Mouse (Mus musculus) kidney, embryonic 16.5 days (tissue): ENCODE measurements around the gene Lin37. TPM values are rescaled to one million over a fixed set of nuclear protein-coding genes. Genes with fewer than 3 reads are reported as not detected.
A peak's percentile ranks its signal among the peaks of the same experiment; 100 is the strongest.

Experiments used
- ATAC-seq: fragments of 200-750 bp; cut with Nextera tagmentation; 2 replicates; pipeline ENCODE4 v1.8.0; 2017; ENCODE audit warnings: moderate TSS enrichment; ENCODE audit not compliant: low FRiP score, low TSS enrichment
- H3K27ac ChIP-seq: fragments of 300-500 bp; sonication (generic); 2 replicates; pipeline ENCODE4 v1.5.1; 2014; ENCODE audit warnings: low read length
- H3K27me3 ChIP-seq: fragments of 300-500 bp; sonication (generic); 2 replicates; pipeline ENCODE4 v1.6.1; 2014; ENCODE audit warnings: low read length, control low read depth, mixed read lengths; ENCODE audit not compliant: insufficient read depth
- H3K36me3 ChIP-seq: fragments of 300-500 bp; sonication (generic); 2 replicates; pipeline ENCODE4 v1.6.1; 2014; ENCODE audit warnings: low read length, control low read depth, mixed read lengths; ENCODE audit not compliant: insufficient read depth
- H3K4me1 ChIP-seq: fragments of 300-500 bp; sonication (generic); 2 replicates; pipeline ENCODE4 v1.6.1; 2014; ENCODE audit warnings: low read length, control low read depth, mixed read lengths; ENCODE audit not compliant: insufficient read depth
- H3K4me2 ChIP-seq: fragments of 300-500 bp; sonication (generic); replicated peaks from 2 replicates; pipeline ENCODE4 v1.6.1; 2014; ENCODE audit warnings: low read depth, low read length
- H3K4me3 ChIP-seq: fragments of 300-500 bp; sonication (generic); 2 replicates; pipeline ENCODE4 v1.5.1; 2014; ENCODE audit warnings: mild to moderate bottlenecking, low read length
- H3K9ac ChIP-seq: fragments of 300-500 bp; sonication (generic); replicated peaks from 2 replicates; pipeline ENCODE4 v1.6.1; 2014; ENCODE audit warnings: low read length
- H3K9me3 ChIP-seq: fragments of 300-500 bp; sonication (generic); 2 replicates; pipeline ENCODE4 v1.6.1; 2016; ENCODE audit warnings: low read length, control low read depth
- WGBS: fragments of 180-500 bp; shearing (Covaris S2); extraction: QIAGEN DNeasy Blood & Tissue Kit; methylation state at CpG from one replicate; pipeline ENCODE4 v1.1.7; 2014; 5-methylcytosine and 5-hydroxymethylcytosine counted together
- polyA plus RNA-seq: library from polyadenylated mRNA; unstranded; fragments of >200 nt; fragmentation: Nextera tagmentation; extraction: Ambion mirVana; gene quantifications from 2 replicates; pipeline ENCODE4 v1.2.1, GENCODE M21; 2015

Lin37 gene
- polyA plus RNA-seq: 47.0 and 48.1 TPM in 2 replicates

GRCm38 (mm10) chr7:30559443-30559954 lies at the start of gene Lin37:
TSS of gene Lin37 (minus strand) at chr7:30559838.
- peak within 1 kb of the TSS; percentile 96 for H3K4me2 ChIP-seq
- no peaks in the 10 kb centered on the region for H3K27me3 ChIP-seq
- H3K4me1 ChIP-seq: peaks cover 19% of the 10 kb centered on the region
- peak within 1 kb of the TSS; percentile 81 for H3K4me3 ChIP-seq
- H3K9ac ChIP-seq: peak within 1 kb of the TSS; percentile 83
- peak; percentile 89 for ATAC-seq
- H3K9me3 ChIP-seq: no peaks in the 10 kb centered on the region
- H3K27ac ChIP-seq: peak within 1 kb of the TSS; percentile 48
- peaks cover 25% of the 10 kb centered on the region for H3K36me3 ChIP-seq
- under 1% methylated on average over 20 of the region's 20 CpGs for WGBS

- ATAC-seq: no peak
- H3K4me2 ChIP-seq: no peak overlapping the region
- WGBS: 45% methylated on average over 16 of the region's 16 CpGs
Observed at GRCm38 (mm10) chr7:30608476-30608875, 48.8 kb upstream of the Lin37 start.

GRCm38 (mm10) chr7:30607706-30608309 lies 48.2 kb upstream of the Lin37 start:
- no peaks in the 10 kb centered on the region for H3K36me3 ChIP-seq
- H3K9ac ChIP-seq: 0 out of 2 replicates have a peak overlapping the region, but pooled peaks have one; percentile 19
- no peak overlapping the region for H3K4me3 ChIP-seq
- H3K27me3 ChIP-seq: no peaks in the 10 kb centered on the region
- no peak overlapping the region; the same call in 1 of the 2 replicates for H3K4me2 ChIP-seq
- H3K9me3 ChIP-seq: no peaks in the 10 kb centered on the region
- WGBS: 25% methylated on average over 8 of the region's 8 CpGs
- H3K4me1 ChIP-seq: peaks cover 18% of the 10 kb centered on the region
- no peak overlapping the region for H3K27ac ChIP-seq
- no peak for ATAC-seq

More at GRCm38 (mm10) chr7:30608476-30608875, 48.8 kb upstream of the Lin37 start:
- H3K9ac ChIP-seq: peak overlapping the region; percentile 19; the same call in 1 of the 2 replicates
- no peaks in the 10 kb centered on the region for H3K9me3 ChIP-seq
- H3K4me1 ChIP-seq: peaks cover 19% of the 10 kb centered on the region
- H3K27ac ChIP-seq: no peak overlapping the region
- H3K4me3 ChIP-seq: no peak overlapping the region
- no peaks in the 10 kb centered on the region for H3K27me3 ChIP-seq
- no peaks in the 10 kb centered on the region for H3K36me3 ChIP-seq

GRCm38 (mm10) chr7:30604944-30605343 lies 45.3 kb upstream of the Lin37 start:
- Histone ChIP-seq H3K4me2 (no peak overlapping the region), H3K36me3 (no peaks in the 10 kb centered on the region), H3K4me1 (peaks cover 23% of the 10 kb centered on the region), H3K27me3 (no peaks in the 10 kb centered on the region), H3K27ac (no peak overlapping the region), H3K9me3 (no peaks in the 10 kb centered on the region), H3K9ac (peak overlapping the region; percentile 25; the same call in 1 of the 2 replicates), H3K4me3 (no peak overlapping the region)
- WGBS: 83% methylated on average over 8 of the region's 8 CpGs
- ATAC-seq: no peak

GRCm38 (mm10) chr7:30604424-30604823 lies 44.8 kb upstream of the Lin37 start:
- 38% methylated on average over 8 of the region's 8 CpGs for WGBS
- H3K4me2 ChIP-seq: no peak overlapping the region
- H3K9ac ChIP-seq: peak overlapping the region; percentile 25; the same call in 1 of the 2 replicates
- H3K27ac ChIP-seq: no peak overlapping the region
- H3K9me3 ChIP-seq: no peaks in the 10 kb centered on the region
- no peak overlapping the region for H3K4me3 ChIP-seq
- H3K27me3 ChIP-seq: no peaks in the 10 kb centered on the region
- H3K4me1 ChIP-seq: peaks cover 23% of the 10 kb centered on the region
- H3K36me3 ChIP-seq: no peaks in the 10 kb centered on the region
- no peak for ATAC-seq

- Histone ChIP-seq H3K27me3 (no peaks in the 10 kb centered on the region), H3K27ac (peak overlapping the region; percentile 71), H3K4me1 (peaks cover 23% of the 10 kb centered on the region), H3K9ac (no peak overlapping the region), H3K36me3 (no peaks in the 10 kb centered on the region), H3K4me3 (no peak overlapping the region), H3K9me3 (no peaks in the 10 kb centered on the region), H3K4me2 (no peak overlapping the region)
- WGBS: 14% methylated on average over 3 of the region's 3 CpGs
- peak; percentile 64 for ATAC-seq
Observed at GRCm38 (mm10) chr7:30602583-30602982, 42.9 kb upstream of the Lin37 start.

GRCm38 (mm10) chr7:30600651-30601050 lies 41.0 kb upstream of the Lin37 start:
- 70% methylated on average over 7 of the region's 7 CpGs for WGBS
- Histone ChIP-seq H3K36me3 (no peaks in the 10 kb centered on the region), H3K9me3 (no peaks in the 10 kb centered on the region), H3K4me3 (no peak overlapping the region), H3K4me2 (no peak overlapping the region; the same call in 1 of the 2 replicates), H3K9ac (no peak overlapping the region), H3K4me1 (peaks cover 23% of the 10 kb centered on the region), H3K27me3 (no peaks in the 10 kb centered on the region), H3K27ac (peak overlapping the region; percentile 31)
- 0 out of 2 replicates have a peak, but pooled peaks have one; percentile 33 for ATAC-seq

- no peak overlapping the region for H3K4me3 ChIP-seq
- peak; percentile 96 for ATAC-seq
- H3K27ac ChIP-seq: peak overlapping the region; percentile 31
- peaks cover 23% of the 10 kb centered on the region for H3K4me1 ChIP-seq
- H3K9ac ChIP-seq: no peak overlapping the region
- H3K9me3 ChIP-seq: no peaks in the 10 kb centered on the region
- peak overlapping the region; percentile 14; the same call in 1 of the 2 replicates for H3K4me2 ChIP-seq
- H3K36me3 ChIP-seq: no peaks in the 10 kb centered on the region
- H3K27me3 ChIP-seq: no peaks in the 10 kb centered on the region
- under 1% methylated on average over 16 of the region's 16 CpGs for WGBS
Observed at GRCm38 (mm10) chr7:30599933-30600353, 40.3 kb upstream of the Lin37 start.

GRCm38 (mm10) chr7:30598786-30599185 lies 39.1 kb upstream of the Lin37 start, which contains the start of gene Zbtb32:
TSS of gene Zbtb32 (minus strand) at chr7:30598909.
- Histone ChIP-seq H3K27ac (peak within 1 kb of the TSS; percentile 32; the same call in 1 of the 2 replicates), H3K27me3 (no peaks in the 10 kb centered on the region), H3K9ac (no peak within 1 kb of the TSS), H3K4me3 (no peak within 1 kb of the TSS), H3K36me3 (no peaks in the 10 kb centered on the region), H3K9me3 (no peaks in the 10 kb centered on the region), H3K4me2 (no peak within 1 kb of the TSS), H3K4me1 (peaks cover 16% of the 10 kb centered on the region)
- WGBS: 93% methylated on average over 12 of the region's 12 CpGs
- no peak for ATAC-seq

GRCm38 (mm10) chr7:30596811-30597210 lies 37.2 kb upstream of the Lin37 start:
- no peak for ATAC-seq
- Histone ChIP-seq H3K36me3 (no peaks in the 10 kb centered on the region), H3K4me3 (no peak overlapping the region), H3K27ac (no peak overlapping the region), H3K4me2 (no peak overlapping the region), H3K4me1 (0 out of 2 replicates have a peak, but pooled peaks cover 3% of the 10 kb centered on the region), H3K9me3 (no peaks in the 10 kb centered on the region), H3K9ac (no peak overlapping the region), H3K27me3 (no peaks in the 10 kb centered on the region)
- WGBS: 74% methylated on average over 5 of the region's 5 CpGs
